Mouse (Mus musculus) MEL (cell line): Measurements from ENCODE around the gene Fut2. TPM values are rescaled to one million over a fixed set of nuclear protein-coding genes. Genes with fewer than 3 reads are reported as not detected.

Experiments used
- DNase-seq: peaks from one replicate; pipeline ENCODE4 v3.0.0; 2011; ENCODE audit warnings: low read depth, low spot score
- H3K27ac ChIP-seq: 2 replicates; pipeline ENCODE4 v1.5.1; 2012; ENCODE audit warnings: low read depth, mild to moderate bottlenecking, control low read depth, low read length, moderate library complexity; ENCODE audit not compliant: control insufficient read depth
- H3K27me3 ChIP-seq, 2 experiments: fragments of 150-350 bp in 1 of 2; sonication (generic) in 1 of 2; 2 replicates each; pipeline ENCODE4 v1.6.1; 2012; ENCODE audit warnings: low read length in 2 of 2, mild to moderate bottlenecking in 2 of 2, improper control_type of control experiment in 1 of 2, moderate library complexity in 1 of 2; ENCODE audit not compliant: insufficient read depth in 2 of 2, control insufficient read depth in 1 of 2
- H3K36me3 ChIP-seq, 2 experiments: 2 replicates each; pipeline ENCODE4 v1.6.1; 2012 to 2014; ENCODE audit warnings: low read length in 2 of 2, improper control_type of control experiment in 1 of 2, inconsistent platforms in 1 of 2, mild to moderate bottlenecking in 1 of 2; ENCODE audit not compliant: insufficient read depth in 2 of 2, control insufficient read depth in 1 of 2
- H3K4me1 ChIP-seq, 2 experiments: fragments of 150-350 bp in 1 of 2; sonication (generic) in 1 of 2; 2 replicates each; pipeline ENCODE4 v1.6.1; 2012; ENCODE audit warnings: low read length in 2 of 2, improper control_type of control experiment in 1 of 2, mild to moderate bottlenecking in 1 of 2; ENCODE audit not compliant: insufficient read depth in 2 of 2, control insufficient read depth in 1 of 2
- H3K4me3 ChIP-seq, 2 experiments: fragments of 150-350 bp in 1 of 2; sonication (generic) in 1 of 2; 2 replicates each; pipeline ENCODE4 v1.5.1; 2012; ENCODE audit warnings: low read depth in 2 of 2, low read length in 2 of 2, mild to moderate bottlenecking in 2 of 2, moderate library complexity in 2 of 2, control low read depth in 1 of 2, improper control_type of control experiment in 1 of 2; ENCODE audit not compliant: control insufficient read depth in 1 of 2, insufficient read depth in 1 of 2
- H3K79me2 ChIP-seq: 2 replicates; pipeline ENCODE4 v1.6.1; 2012; ENCODE audit warnings: mild to moderate bottlenecking, low read length, moderate library complexity; ENCODE audit not compliant: control insufficient read depth, poor library complexity, insufficient read depth
- H3K9ac ChIP-seq: 2 replicates; pipeline ENCODE4 v1.6.1; 2012; ENCODE audit warnings: low read depth, mild to moderate bottlenecking, control low read depth, low read length, moderate library complexity; ENCODE audit not compliant: control insufficient read depth, poor library complexity, severe bottlenecking
- H3K9me3 ChIP-seq: fragments of 150-350 bp; sonication (generic); replicated peaks from 2 replicates; pipeline ENCODE4 v1.6.1; 2012; ENCODE audit warnings: mild to moderate bottlenecking, low read length, improper control_type of control experiment, moderate library complexity; ENCODE audit not compliant: insufficient read depth
- CHD1 ChIP-seq: IDR thresholded peaks from 2 replicates; pipeline ENCODE4 v1.6.1; 2012; ENCODE audit warnings: low read depth, mild to moderate bottlenecking, inconsistent platforms, low read length, improper control_type of control experiment
- CHD2 ChIP-seq: IDR thresholded peaks from 2 replicates; pipeline ENCODE4 v1.6.1; 2011; ENCODE audit warnings: low read length, improper control_type of control experiment
- CTCF ChIP-seq, 3 experiments: IDR thresholded peaks in 2 of 3; conservative IDR thresholded peaks in 1 of 3; 2 replicates each; pipeline ENCODE4 v1.5.1; 2011 to 2012; ENCODE audit warnings: low read length in 3 of 3, low read depth in 2 of 3, mild to moderate bottlenecking in 2 of 3, improper control_type of control experiment in 1 of 3, inconsistent platforms in 1 of 3, mixed read lengths in 1 of 3, moderate library complexity in 1 of 3; ENCODE audit not compliant: control insufficient read depth in 1 of 3, insufficient read depth in 1 of 3, poor library complexity in 1 of 3, severe bottlenecking in 1 of 3
- ETS1 ChIP-seq: IDR thresholded peaks from 2 replicates; pipeline ENCODE4 v1.6.1; 2012; ENCODE audit warnings: low read depth, mild to moderate bottlenecking, inconsistent platforms, low read length, improper control_type of control experiment, moderate library complexity
- GATA1 ChIP-seq: IDR thresholded peaks from 2 replicates; pipeline ENCODE4 v1.6.1; 2011; ENCODE audit warnings: low read depth, low read length, improper control_type of control experiment
- HCFC1 ChIP-seq: IDR thresholded peaks from 2 replicates; pipeline ENCODE4 v1.6.1; 2012; ENCODE audit warnings: low read depth, mild to moderate bottlenecking, inconsistent platforms, low read length, improper control_type of control experiment, moderate library complexity
- JUND ChIP-seq: IDR thresholded peaks from 2 replicates; pipeline ENCODE4 v1.6.1; 2011; ENCODE audit warnings: low read depth, mild to moderate bottlenecking, improper control_type of control experiment, low read length
- MAFK ChIP-seq: IDR thresholded peaks from 2 replicates; pipeline ENCODE4 v1.6.1; 2011; ENCODE audit warnings: low read depth, mild to moderate bottlenecking, low read length, improper control_type of control experiment, borderline replicate concordance
- MAX ChIP-seq: IDR thresholded peaks from 2 replicates; pipeline ENCODE4 v1.6.1; 2011; ENCODE audit warnings: low read length, improper control_type of control experiment
- MAZ ChIP-seq: IDR thresholded peaks from 2 replicates; pipeline ENCODE4 v1.6.1; 2012; ENCODE audit warnings: low read depth, mild to moderate bottlenecking, inconsistent platforms, low read length, improper control_type of control experiment
- NELFE ChIP-seq: IDR thresholded peaks from 2 replicates; pipeline ENCODE4 v1.6.1; 2011; ENCODE audit warnings: low read depth, low read length, improper control_type of control experiment
- POLR2AphosphoS5 ChIP-seq: IDR thresholded peaks from 2 replicates; pipeline ENCODE4 v1.6.1; 2012; ENCODE audit warnings: low read depth, borderline replicate concordance, mild to moderate bottlenecking, inconsistent platforms, low read length, moderate library complexity, mixed read lengths
- RAD21 ChIP-seq: IDR thresholded peaks from 2 replicates; pipeline ENCODE4 v1.6.1; 2011; ENCODE audit warnings: mild to moderate bottlenecking, low read depth, low read length, improper control_type of control experiment
- SIN3A ChIP-seq: IDR thresholded peaks from 2 replicates; pipeline ENCODE4 v1.6.1; 2012; ENCODE audit warnings: low read length, improper control_type of control experiment, inconsistent platforms
- UBTF ChIP-seq: IDR thresholded peaks from 2 replicates; pipeline ENCODE4 v1.6.1; 2012; ENCODE audit warnings: low read depth, mild to moderate bottlenecking, inconsistent platforms, low read length, improper control_type of control experiment, moderate library complexity, borderline replicate concordance; ENCODE audit not compliant: insufficient read depth
- ZC3H11A ChIP-seq: IDR thresholded peaks from 2 replicates; pipeline ENCODE4 v1.6.1; 2012; ENCODE audit warnings: low read depth, mild to moderate bottlenecking, inconsistent platforms, low read length, improper control_type of control experiment
- ZKSCAN1 ChIP-seq: IDR thresholded peaks from 2 replicates; pipeline ENCODE4 v1.6.1; 2012; ENCODE audit warnings: low read depth, mild to moderate bottlenecking, inconsistent platforms, low read length, improper control_type of control experiment, moderate library complexity
- ZNF384 ChIP-seq: IDR thresholded peaks from 2 replicates; pipeline ENCODE4 v1.6.1; 2012; ENCODE audit warnings: low read depth, mild to moderate bottlenecking, inconsistent platforms, low read length, improper control_type of control experiment
- polyA plus RNA-seq, 2 experiments: library from polyadenylated mRNA; stranded (reverse) in 1 of 2; unstranded in 1 of 2; fragments of >175 nt in 1 of 2; fragments of >200 nt in 1 of 2; gene quantifications; 2 replicates each; pipeline versions ENCODE4 v1.2.1 to v1.2.4; 2012; ENCODE audit warnings: low replicate concordance in 2 of 2, low read depth in 1 of 2; ENCODE audit not compliant: insufficient read length in 2 of 2, insufficient read depth in 1 of 2, missing spikeins in 1 of 2
- total RNA-seq: library from RNA; depleted of rRNA; stranded (reverse); fragments of 300-350 nt; gene quantifications from 2 replicates; pipeline ENCODE4 v1.2.3, GENCODE M21; 2012; rRNA removed

Fut2 gene
- total and polyA plus RNA-seq, 3 experiments = not detected

- no peaks in the 10 kb centered on the region for H3K27me3 ChIP-seq
- no peak overlapping the region for H3K9ac ChIP-seq
- no peak for DNase-seq
- no peak overlapping the region for H3K4me3 ChIP-seq
- H3K9me3 ChIP-seq = no peaks in the 10 kb centered on the region
- H3K36me3 ChIP-seq = peaks cover 0 to 2% of the 10 kb centered on the region in 2 experiments; a peak in 2 of 4 replicates
- H3K27ac ChIP-seq = no peak overlapping the region
- no peaks in the 10 kb centered on the region for H3K79me2 ChIP-seq
- peaks cover 2 to 5% of the 10 kb centered on the region in 2 experiments; a peak in 3 of 4 replicates for H3K4me1 ChIP-seq
- TF ChIP-seq CHD2 = no peak
- TF ChIP-seq MAX = no peak
- no peak for TF ChIP-seq UBTF
- TF ChIP-seq MAZ = no peak
- no peak for TF ChIP-seq MAFK
- TF ChIP-seq, all 39 proteins: peak for 0
Observed at GRCm38 (mm10) chr7:45605704-45606289, 60.4 kb downstream of the Fut2 start.

- Histone ChIP-seq H3K36me3 (peaks cover 0 to 9% of the 10 kb centered on the region in 2 experiments; a peak in 2 of 4 replicates), H3K27ac (no peak overlapping the region), H3K4me3 (no peak overlapping the region), H3K9me3 (no peaks in the 10 kb centered on the region), H3K9ac (no peak overlapping the region), H3K27me3 (no peaks in the 10 kb centered on the region), H3K79me2 (no peaks in the 10 kb centered on the region), H3K4me1 (peaks cover 7 to 12% of the 10 kb centered on the region in 2 experiments)
- no peak for TF ChIP-seq JUND
- TF ChIP-seq MAX = no peak
- no peak for TF ChIP-seq GATA1
- TF ChIP-seq CHD2 = no peak
- no peak for TF ChIP-seq ZC3H11A
- no peak for TF ChIP-seq ZKSCAN1
- no peak for TF ChIP-seq NELFE
- no peak for TF ChIP-seq SIN3A
- no peak for TF ChIP-seq MAZ
- no peak for TF ChIP-seq CTCF (IDR thresholded peaks at IDR 0.05 in 2 of 3, conservative IDR thresholded peaks at IDR 0.05 in 1 of 3; ENCODE audit: control insufficient read depth in 1 of 3, insufficient read depth in 1 of 3, low read depth in 2 of 3, low read length in 3 of 3, poor library complexity in 1 of 3, severe bottlenecking in 1 of 3)
- TF ChIP-seq POLR2AphosphoS5 = no peak
- TF ChIP-seq ZNF384 = no peak
- no peak for TF ChIP-seq RAD21
- TF ChIP-seq ETS1 = no peak
- no peak for TF ChIP-seq CHD1
- no peak for TF ChIP-seq MAFK
- no peak for TF ChIP-seq HCFC1
- no peak for DNase-seq
Observed at GRCm38 (mm10) chr7:45598960-45599879, 67.0 kb downstream of the Fut2 start.

Other genes starting within 250 kb of the Fut2 start
Only the 30 nearest of the 35 such genes appear.
- 1,416 and 1,470 TPM in 2 replicates for gene Ftl1, start 206.5 kb downstream of the Fut2 start, total RNA-seq
- gene Ftl1, start 206.5 kb downstream of the Fut2 start, polyA plus RNA-seq = 1,000 to 10,000 TPM in 1 of 2 experiments, not detected in 1; 2,290 TPM
- gene Bax, start 199.5 kb downstream of the Fut2 start, total RNA-seq = 105 and 130 TPM in 2 replicates
- 100 to 1,000 TPM; 205 to 778 TPM for gene Bax, start 199.5 kb downstream of the Fut2 start, polyA plus RNA-seq
- gene Tulp2, start 184.5 kb downstream of the Fut2 start, total RNA-seq = 0.56 and 1.1 TPM in 2 replicates
- gene Tulp2, start 184.5 kb downstream of the Fut2 start, polyA plus RNA-seq = 1 to 10 TPM in 1 of 2 experiments, not detected in 1; 1.2 TPM
- not detected in 2 replicates for gene Gm45808, start 179.6 kb downstream of the Fut2 start, total RNA-seq
- not detected for gene Gm45808, start 179.6 kb downstream of the Fut2 start, polyA plus RNA-seq
- 0.08 and 0.10 TPM in 2 replicates for gene Dhdh, start 177.6 kb downstream of the Fut2 start, total RNA-seq
- 1 to 10 TPM in 1 of 2 experiments, not detected in 1; 1.6 TPM for gene Dhdh, start 177.6 kb downstream of the Fut2 start, polyA plus RNA-seq
- gene Nucb1, start 156.0 kb downstream of the Fut2 start, total RNA-seq = 196 and 224 TPM in 2 replicates
- 100 to 1,000 TPM in 1 of 2 experiments, 10 to 100 TPM in 1; 92.3 to 343 TPM for gene Nucb1, start 156.0 kb downstream of the Fut2 start, polyA plus RNA-seq
- gene Ppp1r15a, start 140.1 kb downstream of the Fut2 start, total RNA-seq = 27.0 and 27.2 TPM in 2 replicates
- gene Ppp1r15a, start 140.1 kb downstream of the Fut2 start, polyA plus RNA-seq = 10 to 100 TPM in 1 of 2 experiments, not detected in 1; 78.0 TPM
- gene Plekha4, start 140.1 kb downstream of the Fut2 start, total RNA-seq = 0.12 and 0.36 TPM in 2 replicates
- gene Plekha4, start 140.1 kb downstream of the Fut2 start, polyA plus RNA-seq = under 1 TPM in 1 of 2 experiments, not detected in 1; 0.65 TPM
- 1.8 and 2.0 TPM in 2 replicates for gene Hsd17b14, start 111.5 kb downstream of the Fut2 start, total RNA-seq
- gene Hsd17b14, start 111.5 kb downstream of the Fut2 start, polyA plus RNA-seq = 1 to 10 TPM in 1 of 2 experiments, not detected in 1; 9.3 TPM
- 47.4 and 49.4 TPM in 2 replicates for gene Bcat2, start 96.2 kb downstream of the Fut2 start, total RNA-seq
- gene Bcat2, start 96.2 kb downstream of the Fut2 start, polyA plus RNA-seq = 100 to 1,000 TPM in 1 of 2 experiments, not detected in 1; 140 TPM
- not detected in 2 replicates for gene Fgf21, start 50.9 kb downstream of the Fut2 start, total RNA-seq
- not detected for gene Fgf21, start 50.9 kb downstream of the Fut2 start, polyA plus RNA-seq
- gene Fut1, start 49.1 kb downstream of the Fut2 start, total RNA-seq = 0.07 TPM in 1 of 2 replicates, not detected in the other
- gene Fut1, start 49.1 kb downstream of the Fut2 start, polyA plus RNA-seq = under 1 TPM in 1 of 2 experiments, not detected in 1; 0.04 TPM
- not detected in 2 replicates for gene Izumo1, start 44.6 kb downstream of the Fut2 start, total RNA-seq
- under 1 TPM in 1 of 2 experiments, not detected in 1; 0.04 TPM for gene Izumo1, start 44.6 kb downstream of the Fut2 start, polyA plus RNA-seq
- 1.1 TPM in 2 replicates for gene Rasip1, start 38.9 kb downstream of the Fut2 start, total RNA-seq
- gene Rasip1, start 38.9 kb downstream of the Fut2 start, polyA plus RNA-seq = under 1 TPM in 1 of 2 experiments, not detected in 1; 0.65 TPM
- not detected in 2 replicates for gene Mamstr, start 26.4 kb downstream of the Fut2 start, total RNA-seq
- not detected for gene Mamstr, start 26.4 kb downstream of the Fut2 start, polyA plus RNA-seq
- gene Ntn5, start 17.6 kb upstream of the Fut2 start, total RNA-seq = not detected in 2 replicates
- under 1 TPM in 1 of 2 experiments, not detected in 1; 0.13 TPM for gene Ntn5, start 17.6 kb upstream of the Fut2 start, polyA plus RNA-seq
- not detected in 2 replicates for gene Sec1, start 28.0 kb upstream of the Fut2 start, total RNA-seq
- gene Sec1, start 28.0 kb upstream of the Fut2 start, polyA plus RNA-seq = not detected
- gene Car11, start 33.4 kb upstream of the Fut2 start, total RNA-seq = 0.29 and 0.77 TPM in 2 replicates
- 1 to 10 TPM in 1 of 2 experiments, not detected in 1; 1.5 TPM for gene Car11, start 33.4 kb upstream of the Fut2 start, polyA plus RNA-seq
- 21.1 and 24.4 TPM in 2 replicates for gene Dbp, start 38.7 kb upstream of the Fut2 start, total RNA-seq
- 10 to 100 TPM in 1 of 2 experiments, not detected in 1; 22.5 TPM for gene Dbp, start 38.7 kb upstream of the Fut2 start, polyA plus RNA-seq
- gene Rpl18, start 49.1 kb upstream of the Fut2 start, total RNA-seq = 3,210 and 3,724 TPM in 2 replicates
- 1,000 to 10,000 TPM in 1 of 2 experiments, not detected in 1; 3,544 TPM for gene Rpl18, start 49.1 kb upstream of the Fut2 start, polyA plus RNA-seq
- gene Sphk2, start 51.6 kb upstream of the Fut2 start, total RNA-seq = 18.3 and 21.0 TPM in 2 replicates
- 10 to 100 TPM in 1 of 2 experiments, not detected in 1; 40.2 TPM for gene Sphk2, start 51.6 kb upstream of the Fut2 start, polyA plus RNA-seq
- gene Fam83e, start 54.8 kb upstream of the Fut2 start, total RNA-seq = 0.95 and 1.0 TPM in 2 replicates
- gene Fam83e, start 54.8 kb upstream of the Fut2 start, polyA plus RNA-seq = under 1 TPM in 1 of 2 experiments, not detected in 1; 0.43 TPM
- gene Spaca4, start 59.4 kb upstream of the Fut2 start, total RNA-seq = not detected in 2 replicates
- gene Spaca4, start 59.4 kb upstream of the Fut2 start, polyA plus RNA-seq = under 1 TPM in 1 of 2 experiments, not detected in 1; 0.38 TPM
- gene Lmtk3, start 117.3 kb upstream of the Fut2 start, total RNA-seq = 0.03 and 0.04 TPM in 2 replicates
- gene Lmtk3, start 117.3 kb upstream of the Fut2 start, polyA plus RNA-seq = under 1 TPM in 1 of 2 experiments, not detected in 1; 0.40 TPM
- gene Sult2b1, start 118.3 kb upstream of the Fut2 start, total RNA-seq = 0.08 and 0.16 TPM in 2 replicates
- gene Sult2b1, start 118.3 kb upstream of the Fut2 start, polyA plus RNA-seq = under 1 TPM in 1 of 2 experiments, not detected in 1; 0.47 TPM
- gene Cyth2, start 148.2 kb upstream of the Fut2 start, total RNA-seq = 42.6 and 52.9 TPM in 2 replicates
- 10 to 100 TPM in 1 of 2 experiments, not detected in 1; 92.2 TPM for gene Cyth2, start 148.2 kb upstream of the Fut2 start, polyA plus RNA-seq
- gene Kcnj14, start 158.4 kb upstream of the Fut2 start, total RNA-seq = 0.39 and 0.46 TPM in 2 replicates
- 1 to 10 TPM in 1 of 2 experiments, not detected in 1; 1.3 TPM for gene Kcnj14, start 158.4 kb upstream of the Fut2 start, polyA plus RNA-seq
- gene Grwd1, start 164.6 kb upstream of the Fut2 start, total RNA-seq = 132 and 173 TPM in 2 replicates
- 100 to 1,000 TPM in 1 of 2 experiments, 10 to 100 TPM in 1; 82.2 to 108 TPM for gene Grwd1, start 164.6 kb upstream of the Fut2 start, polyA plus RNA-seq
- gene Kdelr1, start 206.4 kb upstream of the Fut2 start, total RNA-seq = 33.2 and 42.3 TPM in 2 replicates
- 10 to 100 TPM in 1 of 2 experiments, not detected in 1; 60.6 TPM for gene Kdelr1, start 206.4 kb upstream of the Fut2 start, polyA plus RNA-seq
- gene Grin2d, start 212.0 kb upstream of the Fut2 start, total RNA-seq = 0.16 and 0.19 TPM in 2 replicates
- under 1 TPM in 1 of 2 experiments, not detected in 1; 0.57 TPM for gene Grin2d, start 212.0 kb upstream of the Fut2 start, polyA plus RNA-seq